Mouse (Mus musculus) G1E (cell line): ENCODE data around the gene Fndc3b.

ENCODE experiments used
- CTCF ChIP-seq: IDR thresholded peaks from 2 replicates; pipeline ENCODE4 v1.5.1; 2012; ENCODE audit warnings: low read depth, low read length, inconsistent platforms, mixed read lengths
- GATA2 ChIP-seq: IDR thresholded peaks from 2 replicates; pipeline ENCODE4 v1.6.1; 2012; ENCODE audit warnings: low read depth, low read length, inconsistent platforms, borderline replicate concordance

DNA sequence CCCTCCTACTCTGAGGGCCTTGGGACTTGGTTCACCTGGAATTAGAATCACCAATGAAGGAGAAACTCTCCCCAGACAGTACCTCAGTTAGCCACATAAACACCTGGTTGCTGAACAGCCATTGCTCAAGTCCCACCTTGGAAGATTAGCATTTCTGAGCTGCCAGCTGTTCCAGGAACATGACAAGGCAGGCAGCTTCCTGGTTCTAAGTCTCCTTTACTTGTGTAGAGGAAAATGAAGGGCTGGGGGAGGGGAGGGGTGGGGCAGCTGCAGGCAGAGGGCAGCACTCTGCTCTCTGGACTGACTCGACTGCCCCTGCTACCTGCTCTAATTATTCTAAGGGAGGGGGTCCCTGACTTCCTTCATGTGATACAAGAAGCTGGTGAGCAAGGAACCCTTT lies 45.8 kb downstream of the Fndc3b start:
- TF ChIP-seq CTCF (no peak), GATA2 (no peak)
